ENCODE assay signal across 8 mouse cellular contexts in genomic region chr1:33908191-33908962, GRCm38 (mm10). TPM values are rescaled to one million over a fixed set of nuclear protein-coding genes. Genes with fewer than 3 reads are reported as not detected.
DNase-seq lines count a peak whose midpoint lies in the region; ATAC-seq and TF ChIP-seq lines count a peak whose summit lies in the region.

Gene Dst (plus strand): TSS chr1:33908225.

- H3K36me3 ChIP-seq in lung, embryonic 16.5 days (ENCODE audit: control insufficient read depth, insufficient read depth, low read length): no peaks in the 10 kb centered on the region
- no peaks in the 10 kb centered on the region for H3K36me3 ChIP-seq in hindbrain, postnatal 0 days (ENCODE audit: insufficient read depth, low read length)
- H3K36me3 ChIP-seq in liver, embryonic 16.5 days (ENCODE audit: control insufficient read depth, insufficient read depth): no peaks in the 10 kb centered on the region

- no peaks in the 10 kb centered on the region for H3K9me3 ChIP-seq in lung, embryonic 16.5 days (ENCODE audit: control insufficient read depth, low read length)
- no peaks in the 10 kb centered on the region for H3K9me3 ChIP-seq in hindbrain, postnatal 0 days (ENCODE audit: low read length)
- no peaks in the 10 kb centered on the region for H3K9me3 ChIP-seq in liver, embryonic 16.5 days (replicated peaks; ENCODE audit: control insufficient read depth, low read length)

- peak within 1 kb of the TSS; percentile 99 for H3K4me2 ChIP-seq in lung, embryonic 16.5 days (ENCODE audit: low read depth, low read length)
- H3K4me2 ChIP-seq in hindbrain, postnatal 0 days (ENCODE audit: low read depth, low read length): peak within 1 kb of the TSS; percentile 79
- H3K4me2 ChIP-seq in liver, embryonic 16.5 days (ENCODE audit: low read depth, low read length): peak within 1 kb of the TSS; percentile 62

- peak within 1 kb of the TSS; percentile 66 for H3K4me3 ChIP-seq in lung, embryonic 16.5 days (ENCODE audit: low read length)
- H3K4me3 ChIP-seq in gastrocnemius, adult 2 months: peak within 1 kb of the TSS; percentile 80
- H3K4me3 ChIP-seq in hindbrain, postnatal 0 days (ENCODE audit: low read length): peak within 1 kb of the TSS; percentile 71
- peak within 1 kb of the TSS; percentile 60 for H3K4me3 ChIP-seq in liver, embryonic 16.5 days (ENCODE audit: low read depth, low read length)

- no peak for TF ChIP-seq CTCF in gastrocnemius, adult 2 months (IDR thresholded peaks at IDR 0.05)
- TF ChIP-seq CTCF in hindbrain, postnatal 0 days (IDR thresholded peaks at IDR 0.05; ENCODE audit: low read depth): no peak

- peaks cover 41% of the 10 kb centered on the region for H3K27me3 ChIP-seq in lung, embryonic 16.5 days (ENCODE audit: control insufficient read depth, insufficient read depth, low read depth, low read length)
- H3K27me3 ChIP-seq in hindbrain, postnatal 0 days (ENCODE audit: insufficient read depth, low read length): no peaks in the 10 kb centered on the region
- peaks cover 41% of the 10 kb centered on the region for H3K27me3 ChIP-seq in liver, embryonic 16.5 days (ENCODE audit: control insufficient read depth, insufficient read depth, low read depth, low read length)

- peak within 1 kb of the TSS; percentile 59 for H3K9ac ChIP-seq in lung, embryonic 16.5 days (ENCODE audit: low read length)
- H3K9ac ChIP-seq in hindbrain, postnatal 0 days (replicated peaks; ENCODE audit: low read length): peak within 1 kb of the TSS; percentile 82
- peak within 1 kb of the TSS; percentile 48 for H3K9ac ChIP-seq in liver, embryonic 16.5 days (ENCODE audit: low read depth, low read length)

- WGBS in lung, embryonic 16.5 days: 2% methylated on average over 33 of the region's 44 CpGs
- 6% methylated on average over 43 of the region's 44 CpGs for WGBS in hindbrain, postnatal 0 days
- 3% methylated on average over 44 of the region's 44 CpGs for WGBS in liver, embryonic 16.5 days (ENCODE audit: insufficient replicate concordance)

- no peak for DNase-seq in lung, postnatal 14 days
- no peak for DNase-seq in adrenal gland, postnatal 36 days
- no peak for DNase-seq in gastrocnemius, adult 2 months
- no peak for DNase-seq in hindbrain, postnatal 0 days (ENCODE audit: low spot score)
- DNase-seq in ovary, postnatal 36 days (ENCODE audit: low spot score): no peak

- peaks cover 5% of the 10 kb centered on the region for H3K4me1 ChIP-seq in lung, embryonic 16.5 days (replicated peaks; ENCODE audit: control insufficient read depth, insufficient read depth, low read length)
- H3K4me1 ChIP-seq in hindbrain, postnatal 0 days (ENCODE audit: insufficient read depth, low read length): no peaks in the 10 kb centered on the region
- peaks cover 4% of the 10 kb centered on the region; the same call in 1 of the 2 replicates for H3K4me1 ChIP-seq in liver, embryonic 16.5 days (ENCODE audit: control insufficient read depth, low read depth, low read length)

- no peak; the same call in 1 of the 2 replicates for ATAC-seq in lung, embryonic 16.5 days (ENCODE audit: low read depth)
- ATAC-seq in hindbrain, postnatal 0 days: peak; percentile 13
- no peak for ATAC-seq in liver, embryonic 16.5 days (ENCODE audit: low read depth)
- no peak for ATAC-seq in monocyte, adult 5-6 weeks (replicated peaks; ENCODE audit: insufficient number of reproducible peaks, low FRiP score, low TSS enrichment, poor library complexity, severe bottlenecking)

- intact Hi-C loops in gastrocnemius, adult 2 months (cut with DNase I): no loop called here

- H3K27ac ChIP-seq in lung, embryonic 16.5 days (ENCODE audit: low read length): no peak within 1 kb of the TSS
- peak within 1 kb of the TSS; percentile 62 for H3K27ac ChIP-seq in gastrocnemius, adult 2 months
- peak within 1 kb of the TSS; percentile 89 for H3K27ac ChIP-seq in hindbrain, postnatal 0 days
- H3K27ac ChIP-seq in liver, embryonic 16.5 days (ENCODE audit: low read length): no peak within 1 kb of the TSS

RNA-seq across cellular contexts. Expression of gene Dst, which starts in this region (rescaled TPM):
- 13.4 and 16.7 TPM in 2 replicates for polyA plus RNA-seq in lung, embryonic 16.5 days (2015; fragmentation: Nextera tagmentation; extraction: Ambion mirVana)
- total RNA-seq in adrenal gland, postnatal 36 days (2021): 100 to 1,000 TPM; 135 to 163 TPM
- 100 to 1,000 TPM; 291 to 304 TPM for total RNA-seq in gastrocnemius, adult 2 months (2021)
- 149 and 155 TPM in 2 replicates for total RNA-seq in hindbrain, postnatal 0 days (2014; rRNA removed)
- polyA plus RNA-seq in hindbrain, postnatal 0 days (2015; fragmentation: Nextera tagmentation; extraction: Ambion mirVana): 30.7 and 33.0 TPM in 2 replicates
- polyA plus RNA-seq in liver, embryonic 16.5 days (2015; fragmentation: Nextera tagmentation; extraction: Ambion mirVana): 7.7 and 8.0 TPM in 2 replicates
- 0.29 to 2.0 TPM (median 0.96 TPM) in 3 replicates for total RNA-seq in monocyte, adult 5-6 weeks (2017)

Comparison
In these comparisons a context has a peak if more than half of its experiments do, and no peak if none do; other contexts are left out.
1. RNA of gene Dst (total RNA-seq): 291 to 304 TPM in gastrocnemius, adult 2 months, 135 to 163 TPM in adrenal gland, postnatal 36 days and 149 to 155 TPM in hindbrain, postnatal 0 days; 0.29 to 2.0 TPM in monocyte, adult 5-6 weeks; every median in the first group is over 10 times any median in the second.
2. H3K27ac ChIP-seq: peak in gastrocnemius, adult 2 months (single experiment) and hindbrain, postnatal 0 days (single experiment); none in lung, embryonic 16.5 days (single experiment) and liver, embryonic 16.5 days (single experiment).
3. Peak in every context shown above with its lines, with median percentiles within 50 percentile points of each other: H3K4me2 ChIP-seq, H3K4me3 ChIP-seq and H3K9ac ChIP-seq.